Mouse (Mus musculus): ENCODE measurements at regions not wholly inside any gene's neighbourhood (a gene's known extent, or its start where the extent isn't known, plus 50 kb on each side); places are given as distances from the start of the nearest gene placed in this dataset.

DNA sequence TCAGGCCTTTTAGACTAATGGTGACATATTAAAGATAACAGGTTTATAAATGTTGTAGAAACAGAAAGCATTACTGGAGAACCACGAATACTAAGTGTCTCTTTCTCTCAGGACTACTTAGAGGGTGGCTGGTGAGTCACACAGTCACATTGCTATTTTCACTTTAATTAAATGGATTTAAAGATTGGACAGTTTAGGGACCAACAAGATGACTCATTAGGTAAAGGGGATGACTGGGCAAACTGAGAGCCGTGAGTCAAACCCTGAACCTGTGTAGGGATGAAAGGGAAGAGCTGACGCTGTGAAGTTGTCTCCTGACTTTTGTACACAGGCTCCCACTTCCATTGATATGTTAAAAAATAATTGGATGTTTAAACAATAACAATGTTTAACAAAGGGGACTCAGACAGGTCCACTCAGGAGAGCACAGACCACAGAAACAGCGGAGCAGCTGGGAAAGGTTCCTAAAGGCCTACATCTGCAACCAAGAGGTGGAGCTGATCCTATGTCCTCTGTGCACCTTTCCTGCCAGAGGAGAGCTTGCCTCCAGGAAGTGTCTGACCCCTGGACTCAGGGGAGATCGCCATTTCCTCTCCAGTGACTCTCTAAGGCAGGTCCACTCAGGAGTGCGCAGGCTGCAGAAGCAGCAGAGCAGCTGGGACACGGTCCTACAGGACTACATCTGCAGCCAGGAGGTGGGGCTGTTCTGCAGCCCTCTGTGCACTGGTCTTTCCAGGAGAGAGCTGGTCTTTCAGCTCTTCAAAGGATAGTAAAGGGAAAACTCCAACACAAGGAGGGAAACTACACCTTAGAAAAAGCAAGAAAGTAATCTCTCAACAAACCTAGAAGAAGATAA, 146.0 kb upstream of the Tmc3 start:
- no peak for TF ChIP-seq CTCF (IDR thresholded peaks at IDR 0.05; ENCODE audit: low read depth, low read length)
- TF ChIP-seq POLR2A (IDR thresholded peaks at IDR 0.05; ENCODE audit: borderline replicate concordance, low read depth, low read length): no peak

Data from bone marrow macrophage, adult 2 months (primary cell).